Mouse (Mus musculus): ENCODE data around the gene Acbd4. TPM values are rescaled to one million over a fixed set of nuclear protein-coding genes. Genes with fewer than 3 reads are reported as not detected.
A peak's percentile ranks its signal among the peaks of the same experiment; 100 is the strongest.

Acbd4 gene
- polyA plus RNA-seq, 1 experiment: 19.4 TPM

DNA sequence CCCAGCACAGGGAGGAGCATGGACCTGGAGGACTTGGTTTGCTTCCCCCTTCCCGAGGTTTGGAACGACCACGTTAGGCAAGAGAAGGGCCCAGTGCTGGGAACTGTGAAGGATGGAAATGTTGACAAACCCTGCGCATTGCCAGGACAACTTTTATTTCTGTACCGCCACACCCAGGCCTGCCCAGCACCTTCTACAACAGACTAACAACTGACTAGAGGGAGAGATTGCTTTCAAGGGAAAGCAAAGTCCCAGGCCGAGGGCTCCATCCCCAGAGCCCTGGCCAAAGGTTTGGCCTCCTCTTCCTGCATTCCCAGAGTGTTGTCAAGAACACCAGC lies 39.2 kb downstream of the Acbd4 start:
- H3K27ac ChIP-seq (ENCODE audit: insufficient read depth, low read length): peak overlapping the region; percentile 73
- TF ChIP-seq EP300 (IDR thresholded peaks at IDR 0.05; ENCODE audit: insufficient read depth, low read depth, low read length) (no peak), POLR2A (IDR thresholded peaks at IDR 0.05; ENCODE audit: insufficient read depth, low read length) (no peak), CTCF (IDR thresholded peaks at IDR 0.05; ENCODE audit: low read depth, low read length) (no peak)
- peak overlapping the region; percentile 8; the same call in 1 of the 2 replicates for H3K9ac ChIP-seq (ENCODE audit: low read depth, poor library complexity, severe bottlenecking)

DNA sequence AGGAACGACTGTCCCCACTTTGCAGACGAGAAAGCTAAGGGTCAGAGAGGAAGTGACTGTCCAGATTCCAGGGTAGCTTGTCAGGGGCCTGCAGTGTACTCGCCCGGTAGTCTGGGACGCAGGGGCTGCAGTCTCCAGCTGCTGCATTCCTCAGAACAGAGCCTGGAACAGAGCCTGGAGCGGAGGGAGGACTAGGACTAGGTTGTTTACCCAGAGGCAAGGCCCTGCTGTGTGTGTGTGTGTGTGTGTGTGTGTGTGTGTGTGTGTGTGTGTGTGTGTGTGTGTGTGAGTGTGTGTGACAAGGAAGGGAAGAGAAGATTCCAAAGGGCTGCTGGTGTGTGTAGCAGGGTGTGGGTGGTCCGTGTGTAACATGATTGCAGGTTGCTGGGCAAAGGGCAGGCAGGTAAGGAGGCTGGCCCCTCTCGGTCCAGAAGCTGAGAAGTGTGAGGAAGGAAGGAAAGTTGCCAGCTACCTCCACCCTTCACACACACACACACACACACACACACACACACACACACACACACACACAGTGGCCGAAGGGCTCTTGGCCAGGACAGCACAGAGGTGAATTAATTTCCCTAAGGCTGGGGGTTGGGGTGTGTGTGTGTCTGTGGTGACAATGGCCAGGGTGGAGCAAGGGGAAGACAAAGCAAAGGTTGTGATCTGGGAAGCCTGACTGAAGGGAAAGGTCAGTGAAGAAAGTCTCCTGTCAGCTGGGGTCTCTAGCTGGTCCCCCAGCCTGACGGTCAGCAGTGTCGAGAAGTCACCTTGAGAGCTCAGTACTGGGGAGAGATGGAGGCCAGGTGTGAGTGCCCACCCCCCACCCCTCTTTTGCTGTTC lies 39.8 kb downstream of the Acbd4 start:
- no peak overlapping the region for H3K4me3 ChIP-seq (ENCODE audit: low read depth, low read length)
- H3K4me1 ChIP-seq (ENCODE audit: control insufficient read depth, insufficient read depth, low read length): peaks cover 16% of the 10 kb centered on the region
- H3K9me3 ChIP-seq (replicated peaks; ENCODE audit: control insufficient read depth, insufficient read depth, low read length, poor library complexity, severe bottlenecking): no peaks in the 10 kb centered on the region
- TF ChIP-seq EP300 (IDR thresholded peaks at IDR 0.05; ENCODE audit: insufficient read depth, low read depth, low read length) (peak; percentile 55), POLR2A (IDR thresholded peaks at IDR 0.05; ENCODE audit: insufficient read depth, low read length) (no peak), CTCF (IDR thresholded peaks at IDR 0.05; ENCODE audit: low read depth, low read length) (no peak)
- no peaks in the 10 kb centered on the region for H3K27me3 ChIP-seq (ENCODE audit: control insufficient read depth, insufficient read depth, low read length, poor library complexity, severe bottlenecking)
- no peaks in the 10 kb centered on the region; the same call in 1 of the 2 replicates for H3K36me3 ChIP-seq (ENCODE audit: control insufficient read depth, insufficient read depth, low read length, poor library complexity, severe bottlenecking)
- peak overlapping the region; percentile 73 for H3K27ac ChIP-seq (ENCODE audit: insufficient read depth, low read length)
- 0 out of 2 replicates have a peak overlapping the region, but pooled peaks have one; percentile 8 for H3K9ac ChIP-seq (ENCODE audit: low read depth, poor library complexity, severe bottlenecking)

More for the DNA sequence above, 39.2 kb downstream of the Acbd4 start:
- Histone ChIP-seq H3K27me3 (ENCODE audit: control insufficient read depth, insufficient read depth, low read length, poor library complexity, severe bottlenecking) (no peaks in the 10 kb centered on the region), H3K9me3 (replicated peaks; ENCODE audit: control insufficient read depth, insufficient read depth, low read length, poor library complexity, severe bottlenecking) (no peaks in the 10 kb centered on the region), H3K36me3 (ENCODE audit: control insufficient read depth, insufficient read depth, low read length, poor library complexity, severe bottlenecking) (no peaks in the 10 kb centered on the region; the same call in 1 of the 2 replicates), H3K4me3 (ENCODE audit: low read depth, low read length) (no peak overlapping the region), H3K4me1 (ENCODE audit: control insufficient read depth, insufficient read depth, low read length) (peaks cover 16% of the 10 kb centered on the region)

- H3K36me3 ChIP-seq (ENCODE audit: control insufficient read depth, insufficient read depth, low read length, poor library complexity, severe bottlenecking): no peaks in the 10 kb centered on the region; the same call in 1 of the 2 replicates
- peaks cover 16% of the 10 kb centered on the region for H3K4me1 ChIP-seq (ENCODE audit: control insufficient read depth, insufficient read depth, low read length)
- no peaks in the 10 kb centered on the region for H3K27me3 ChIP-seq (ENCODE audit: control insufficient read depth, insufficient read depth, low read length, poor library complexity, severe bottlenecking)
- no peak overlapping the region for H3K4me3 ChIP-seq (ENCODE audit: low read depth, low read length)
- TF ChIP-seq POLR2A (IDR thresholded peaks at IDR 0.05; ENCODE audit: insufficient read depth, low read length) (no peak), EP300 (IDR thresholded peaks at IDR 0.05; ENCODE audit: insufficient read depth, low read depth, low read length) (no peak), CTCF (IDR thresholded peaks at IDR 0.05; ENCODE audit: low read depth, low read length) (no peak)
- no peaks in the 10 kb centered on the region for H3K9me3 ChIP-seq (replicated peaks; ENCODE audit: control insufficient read depth, insufficient read depth, low read length, poor library complexity, severe bottlenecking)
- no peak overlapping the region for H3K9ac ChIP-seq (ENCODE audit: low read depth, poor library complexity, severe bottlenecking)
- peak overlapping the region; percentile 73 for H3K27ac ChIP-seq (ENCODE audit: insufficient read depth, low read length)
These were observed 40.4 kb downstream of the Acbd4 start for GRCm38 (mm10) chr11:103141944-103142255.

- H3K9me3 ChIP-seq (replicated peaks; ENCODE audit: control insufficient read depth, insufficient read depth, low read length, poor library complexity, severe bottlenecking): no peaks in the 10 kb centered on the region
- peak overlapping the region; percentile 30; the same call in 1 of the 2 replicates for H3K27ac ChIP-seq (ENCODE audit: insufficient read depth, low read length)
- H3K36me3 ChIP-seq (ENCODE audit: control insufficient read depth, insufficient read depth, low read length, poor library complexity, severe bottlenecking): no peaks in the 10 kb centered on the region; the same call in 1 of the 2 replicates
- H3K4me1 ChIP-seq (ENCODE audit: control insufficient read depth, insufficient read depth, low read length): peaks cover 16% of the 10 kb centered on the region
- H3K27me3 ChIP-seq (ENCODE audit: control insufficient read depth, insufficient read depth, low read length, poor library complexity, severe bottlenecking): no peaks in the 10 kb centered on the region
- no peak overlapping the region for H3K9ac ChIP-seq (ENCODE audit: low read depth, poor library complexity, severe bottlenecking)
- no peak overlapping the region for H3K4me3 ChIP-seq (ENCODE audit: low read depth, low read length)
- TF ChIP-seq POLR2A (IDR thresholded peaks at IDR 0.05; ENCODE audit: insufficient read depth, low read length) (no peak), EP300 (IDR thresholded peaks at IDR 0.05; ENCODE audit: insufficient read depth, low read depth, low read length) (no peak), CTCF (IDR thresholded peaks at IDR 0.05; ENCODE audit: low read depth, low read length) (no peak)
These were observed 41.1 kb downstream of the Acbd4 start for GRCm38 (mm10) chr11:103142441-103143182.

DNA sequence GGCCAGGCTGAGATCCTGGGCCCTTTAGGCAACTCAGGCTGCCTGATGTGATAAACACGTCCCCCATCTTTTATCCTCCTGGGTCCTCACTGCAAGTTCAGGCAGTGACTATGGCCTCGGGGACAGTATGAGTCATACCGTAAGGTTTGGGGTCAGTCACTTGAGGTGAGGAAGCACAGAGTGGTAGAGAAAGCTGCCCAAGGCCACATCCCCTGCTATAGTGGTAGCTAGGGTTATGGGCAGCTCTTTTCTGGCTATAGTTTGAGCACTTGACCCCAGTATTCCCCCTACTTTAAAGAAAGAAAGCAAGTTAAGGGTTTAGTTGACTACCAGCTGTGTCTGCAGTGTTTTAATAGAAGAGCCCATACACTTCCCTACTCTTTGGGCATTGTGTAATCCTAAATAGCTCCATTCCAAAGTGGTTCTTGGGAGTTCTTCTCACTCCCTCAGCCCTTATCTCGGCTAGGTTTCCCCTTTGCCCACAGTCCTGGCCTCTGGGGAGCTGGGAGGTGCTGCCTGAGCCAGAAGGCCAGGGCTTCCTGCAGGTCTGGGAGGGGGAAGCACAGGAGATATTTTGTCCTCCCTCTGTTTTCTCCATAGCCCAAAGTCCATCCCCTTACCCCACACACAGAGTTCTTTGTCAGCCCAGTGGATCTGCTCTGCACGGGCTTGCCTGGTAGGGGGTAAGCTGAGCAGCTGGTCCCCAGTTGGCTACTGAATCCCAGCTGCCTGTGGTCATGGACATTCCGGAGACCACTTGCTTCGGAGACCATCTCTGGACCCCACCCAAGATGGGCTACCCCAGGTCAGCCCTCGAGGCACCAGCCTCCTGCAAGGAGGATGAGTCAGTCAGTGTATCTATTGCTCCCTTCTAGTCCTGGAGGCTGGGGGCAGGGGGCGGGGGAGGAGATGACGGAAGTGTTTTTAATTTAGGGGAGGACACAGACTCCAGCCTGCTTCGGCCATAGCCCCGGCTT lies 43.1 kb downstream of the Acbd4 start:
- peaks cover 16% of the 10 kb centered on the region for H3K4me1 ChIP-seq (ENCODE audit: control insufficient read depth, insufficient read depth, low read length)
- TF ChIP-seq POLR2A (IDR thresholded peaks at IDR 0.05; ENCODE audit: insufficient read depth, low read length): no peak
- no peak for TF ChIP-seq CTCF (IDR thresholded peaks at IDR 0.05; ENCODE audit: low read depth, low read length)
- no peak for TF ChIP-seq EP300 (IDR thresholded peaks at IDR 0.05; ENCODE audit: insufficient read depth, low read depth, low read length)
- H3K9ac ChIP-seq (ENCODE audit: low read depth, poor library complexity, severe bottlenecking): no peak overlapping the region
- H3K27me3 ChIP-seq (ENCODE audit: control insufficient read depth, insufficient read depth, low read length, poor library complexity, severe bottlenecking): no peaks in the 10 kb centered on the region
- H3K4me3 ChIP-seq (ENCODE audit: low read depth, low read length): no peak overlapping the region
- H3K36me3 ChIP-seq (ENCODE audit: control insufficient read depth, insufficient read depth, low read length, poor library complexity, severe bottlenecking): no peaks in the 10 kb centered on the region; the same call in 1 of the 2 replicates
- H3K9me3 ChIP-seq (replicated peaks; ENCODE audit: control insufficient read depth, insufficient read depth, low read length, poor library complexity, severe bottlenecking): no peaks in the 10 kb centered on the region
- H3K27ac ChIP-seq (ENCODE audit: insufficient read depth, low read length): no peak overlapping the region

Measured in ES-Bruce4 (cell line).